Mouse (Mus musculus): ENCODE results near the gene Smurf1.

- TF ChIP-seq CTCF (IDR thresholded peaks at IDR 0.05; ENCODE audit: control insufficient read depth, insufficient read depth, low read length) (no peak), POLR2A (IDR thresholded peaks at IDR 0.05; ENCODE audit: borderline replicate concordance, control insufficient read depth, low read depth, low read length) (no peak)
Observed at GRCm38 (mm10) chr5:144914433-144914906, 51.2 kb downstream of the Smurf1 start.
